Mouse (Mus musculus): ENCODE measurements around the gene Tbc1d10b. TPM values are rescaled to one million over a fixed set of nuclear protein-coding genes. Genes with fewer than 3 reads are reported as not detected.

Gene Tbc1d10b
- total and polyA plus RNA-seq, 3 experiments: 18.2 to 28.0 (median 25.6) TPM

DNA sequence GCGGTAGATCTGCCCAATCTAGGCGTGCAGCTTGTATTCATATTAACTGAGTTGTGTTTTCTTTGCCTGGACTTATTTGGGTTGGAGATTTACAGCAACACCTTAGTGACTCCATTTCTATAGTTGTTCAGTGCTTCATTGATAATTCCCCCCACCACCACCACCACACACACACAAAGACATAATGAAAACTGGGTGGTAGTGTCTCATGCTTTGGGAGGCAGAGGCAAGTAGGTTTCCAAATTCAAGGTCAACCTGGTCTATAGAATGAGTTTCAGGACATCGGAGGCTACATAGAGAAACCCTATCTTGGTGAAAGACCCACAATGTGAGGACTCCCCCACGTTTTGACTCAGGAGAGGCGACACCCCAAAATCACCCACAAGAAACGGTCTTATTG lies 16.3 kb upstream of the Tbc1d10b start:
- Histone ChIP-seq H3K4me1 (ENCODE audit: control insufficient read depth in 1 of 2, insufficient read depth in 2 of 2) (peaks cover 6 to 39% of the 10 kb centered on the region in 2 experiments; a peak in 3 of 4 replicates), H3K27ac (ENCODE audit: insufficient read depth, low read depth) (no peak overlapping the region), H3K27me3 (replicated peaks) (no peaks in the 10 kb centered on the region), H3K4me3 (replicated peaks in 1 of 3; ENCODE audit: low read depth in 2 of 3, low read length in 2 of 3, poor library complexity in 1 of 3) (no peak overlapping the region), H3K9me3 (replicated peaks; ENCODE audit: low read length) (peaks cover 4% of the 10 kb centered on the region), H3K9ac (ENCODE audit: insufficient read depth, low read depth) (no peak overlapping the region), H3K4me2 (ENCODE audit: insufficient read depth, low read depth, poor library complexity, severe bottlenecking) (no peak overlapping the region), H3K36me3 (replicated peaks in 1 of 2; ENCODE audit: control insufficient read depth in 1 of 2, insufficient read depth in 1 of 2, low read length in 1 of 2) (peaks cover 0 to 7% of the 10 kb centered on the region in 2 experiments), H3K79me2 (replicated peaks; ENCODE audit: control insufficient read depth, extremely low read depth, insufficient read depth, poor library complexity, severe bottlenecking) (no peaks in the 10 kb centered on the region)
- TF ChIP-seq MAZ (IDR thresholded peaks at IDR 0.05; ENCODE audit: low read depth, low read length) (no peak), JUND (conservative IDR thresholded peaks at IDR 0.05; ENCODE audit: low read depth, low read length) (no peak), MYC (IDR thresholded peaks at IDR 0.05; ENCODE audit: low read depth, low read length) (no peak), MAX (IDR thresholded peaks at IDR 0.05; ENCODE audit: low read length) (no peak), E2F4 (IDR thresholded peaks at IDR 0.05; ENCODE audit: insufficient replicate concordance, low read depth, low read length) (no peak), ZC3H11A (IDR thresholded peaks at IDR 0.05; ENCODE audit: low read depth, low read length) (no peak), ZNF384 (IDR thresholded peaks at IDR 0.05; ENCODE audit: low read depth, low read length) (no peak), NELFE (IDR thresholded peaks at IDR 0.05; ENCODE audit: low read depth, low read length) (no peak), TCF12 (IDR thresholded peaks at IDR 0.05; ENCODE audit: low read depth, low read length) (no peak), BHLHE40 (IDR thresholded peaks at IDR 0.05; ENCODE audit: low read depth, low read length) (no peak), IRF4 (IDR thresholded peaks at IDR 0.05; ENCODE audit: low read depth, low read length) (no peak), CHD2 (IDR thresholded peaks at IDR 0.05; ENCODE audit: low read length) (no peak), MAFK (IDR thresholded peaks at IDR 0.05; ENCODE audit: insufficient replicate concordance, low read length) (no peak), POLR2A (IDR thresholded peaks at IDR 0.05; ENCODE audit: low read depth, low read length) (no peak), PAX5 (IDR thresholded peaks at IDR 0.05; ENCODE audit: low read length) (no peak), KAT2A (IDR thresholded peaks at IDR 0.05; ENCODE audit: insufficient replicate concordance, low read length) (no peak)
- no peak for DNase-seq (ENCODE audit: extremely low read depth)
- dilution Hi-C loops (cut with MboI; ENCODE audit: extremely low pct_ligation_motif_present, extremely low pct_unique_long_range_greater_than_20kb, low sequenced_read_pairs) (no loop called here), in situ Hi-C loops (cut with MboI; ENCODE audit: low pct_ligation_motif_present, low pct_unique_long_range_greater_than_20kb, low sequenced_read_pairs) (no loop called here)

DNA sequence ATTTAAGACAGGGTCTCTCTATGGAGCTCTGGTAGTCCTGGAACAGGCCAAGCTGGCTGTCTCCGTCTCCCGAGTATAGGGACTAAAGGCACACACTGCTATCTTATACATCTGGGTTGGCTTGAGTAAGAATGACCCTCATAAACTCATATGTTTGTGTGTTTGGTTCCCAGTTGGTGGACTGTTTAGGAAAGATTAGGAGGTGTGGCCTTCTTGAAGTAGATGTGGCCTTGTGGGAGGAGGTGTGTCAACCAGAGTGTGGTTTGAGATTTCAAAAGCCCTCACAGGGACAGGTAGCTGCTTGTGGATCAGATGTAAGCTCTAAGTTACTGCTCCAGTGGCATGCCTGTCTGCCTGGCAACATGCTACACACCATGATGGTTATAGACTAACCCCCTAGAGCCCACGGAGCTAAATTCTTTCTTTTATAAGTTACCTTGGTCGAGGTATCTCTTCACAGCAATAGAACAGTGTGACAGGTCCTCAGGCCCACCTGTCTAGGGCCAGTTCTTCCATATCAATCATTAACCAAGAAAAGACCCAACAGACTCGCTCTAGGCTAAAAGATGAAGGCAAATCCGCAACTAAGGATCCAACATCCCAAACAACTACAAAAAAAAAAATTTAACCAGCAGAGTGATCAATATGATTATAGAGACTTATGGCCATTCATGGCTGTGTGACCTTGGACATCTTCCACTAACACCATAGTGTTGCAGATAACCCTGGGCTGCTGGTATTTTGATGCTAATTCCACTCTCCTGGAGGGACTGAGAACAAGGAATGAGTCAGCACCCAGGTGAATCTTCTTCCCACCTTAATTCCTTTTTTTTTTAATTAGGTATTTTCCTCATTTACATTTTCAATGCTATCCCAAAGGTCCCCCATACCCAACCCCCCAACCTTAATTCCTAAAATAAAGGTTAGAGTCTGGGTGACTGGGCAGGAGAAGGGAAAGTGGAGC lies 15.5 kb upstream of the Tbc1d10b start:
- in situ Hi-C loops (cut with MboI; ENCODE audit: low pct_ligation_motif_present, low pct_unique_long_range_greater_than_20kb, low sequenced_read_pairs): no loop called here
- Histone ChIP-seq H3K4me3 (replicated peaks in 1 of 3; ENCODE audit: low read depth in 2 of 3, low read length in 2 of 3, poor library complexity in 1 of 3) (no peak overlapping the region), H3K27me3 (replicated peaks) (no peaks in the 10 kb centered on the region), H3K9ac (ENCODE audit: insufficient read depth, low read depth) (no peak overlapping the region), H3K36me3 (replicated peaks in 1 of 2; ENCODE audit: control insufficient read depth in 1 of 2, insufficient read depth in 1 of 2, low read length in 1 of 2) (no peaks in the 10 kb centered on the region), H3K4me2 (ENCODE audit: insufficient read depth, low read depth, poor library complexity, severe bottlenecking) (no peak overlapping the region), H3K79me2 (replicated peaks; ENCODE audit: control insufficient read depth, extremely low read depth, insufficient read depth, poor library complexity, severe bottlenecking) (no peaks in the 10 kb centered on the region), H3K9me3 (replicated peaks; ENCODE audit: low read length) (peaks cover 4% of the 10 kb centered on the region), H3K27ac (ENCODE audit: insufficient read depth, low read depth) (no peak overlapping the region), H3K4me1 (ENCODE audit: control insufficient read depth in 1 of 2, insufficient read depth in 2 of 2) (peaks cover 12 to 37% of the 10 kb centered on the region in 2 experiments; a peak in 3 of 4 replicates)
- dilution Hi-C loops (cut with MboI; ENCODE audit: extremely low pct_ligation_motif_present, extremely low pct_unique_long_range_greater_than_20kb, low sequenced_read_pairs): no loop called here
- no peak for TF ChIP-seq HCFC1 (IDR thresholded peaks at IDR 0.05; ENCODE audit: low read depth, low read length)
- no peak for TF ChIP-seq JUND (conservative IDR thresholded peaks at IDR 0.05; ENCODE audit: low read depth, low read length)
- TF ChIP-seq NRF1 (IDR thresholded peaks at IDR 0.05; ENCODE audit: low read depth, low read length): no peak
- TF ChIP-seq RAD21 (IDR thresholded peaks at IDR 0.05; ENCODE audit: low read depth, low read length): no peak
- no peak for TF ChIP-seq RCOR1 (conservative IDR thresholded peaks at IDR 0.05; ENCODE audit: low read depth, low read length)
- TF ChIP-seq POLR2A (IDR thresholded peaks at IDR 0.05; ENCODE audit: low read depth, low read length): no peak
- no peak for TF ChIP-seq MAFK (IDR thresholded peaks at IDR 0.05; ENCODE audit: insufficient replicate concordance, low read length)
- no peak for TF ChIP-seq SMC3 (IDR thresholded peaks at IDR 0.05; ENCODE audit: low read depth, low read length)
- no peak for TF ChIP-seq BHLHE40 (IDR thresholded peaks at IDR 0.05; ENCODE audit: low read depth, low read length)
- DNase-seq (ENCODE audit: extremely low read depth): no peak
